Mouse (Mus musculus): Measurements from ENCODE around the gene Rrp9. TPM values are rescaled to one million over a fixed set of nuclear protein-coding genes. Genes with fewer than 3 reads are reported as not detected.

The Rrp9 gene
- polyA plus RNA-seq, 1 experiment from 2014 or later, result 44.0 TPM

- ATAC-seq (ENCODE audit: low FRiP score), result no peak
- H3K4me3 ChIP-seq, result no peak overlapping the region
- H3K9ac ChIP-seq, result no peak overlapping the region
- H3K36me3 ChIP-seq, result no peaks in the 10 kb centered on the region
- H3K27me3 ChIP-seq, result 0 out of 2 replicates have a peak, but pooled peaks cover 3% of the 10 kb centered on the region
- no peak overlapping the region for H3K27ac ChIP-seq
- no peaks in the 10 kb centered on the region for H3K9me3 ChIP-seq
- H3K4me2 ChIP-seq, result no peak overlapping the region; the same call in 1 of the 2 replicates
- 34% methylated on average over 9 of the region's 9 CpGs for WGBS
- peaks cover 77% of the 10 kb centered on the region for H3K4me1 ChIP-seq (replicated peaks)
Observed at GRCm38 (mm10) chr9:106450661-106451060, 25.1 kb upstream of the Rrp9 start.

GRCm38 (mm10) chr9:106451298-106451697 lies 24.5 kb upstream of the Rrp9 start:
- Histone ChIP-seq H3K4me2 (no peak overlapping the region), H3K27ac (no peak overlapping the region), H3K27me3 (0 out of 2 replicates have a peak, but pooled peaks cover 3% of the 10 kb centered on the region), H3K4me1 (replicated peaks) (peaks cover 77% of the 10 kb centered on the region), H3K4me3 (no peak overlapping the region), H3K9ac (no peak overlapping the region), H3K9me3 (no peaks in the 10 kb centered on the region), H3K36me3 (no peaks in the 10 kb centered on the region)
- ATAC-seq (ENCODE audit: low FRiP score), result no peak
- 74% methylated on average over 11 of the region's 11 CpGs for WGBS

DNA sequence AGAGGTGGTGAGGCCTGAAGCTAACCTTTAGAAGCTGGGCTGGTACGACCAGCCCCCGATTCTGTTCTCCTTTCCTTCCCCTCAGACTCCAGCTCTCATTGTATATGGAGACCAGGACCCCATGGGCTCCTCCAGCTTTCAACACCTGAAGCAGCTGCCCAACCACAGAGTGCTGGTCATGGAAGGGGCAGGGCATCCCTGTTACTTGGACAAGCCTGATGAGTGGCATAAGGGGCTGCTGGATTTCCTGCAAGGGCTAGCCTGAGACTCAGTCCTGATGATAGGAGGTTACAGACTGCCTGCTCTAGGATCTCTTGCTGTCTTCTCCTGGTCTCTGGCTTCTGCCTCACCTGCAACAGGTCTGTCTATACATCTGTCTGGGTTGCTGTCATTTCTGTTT lies 23.9 kb upstream of the Rrp9 start:
- H3K4me3 ChIP-seq, result no peak overlapping the region
- H3K4me1 ChIP-seq (replicated peaks), result peaks cover 77% of the 10 kb centered on the region
- 0 out of 2 replicates have a peak, but pooled peaks cover 3% of the 10 kb centered on the region for H3K27me3 ChIP-seq
- H3K36me3 ChIP-seq, result 0 out of 2 replicates have a peak, but pooled peaks cover 2% of the 10 kb centered on the region
- 60% methylated on average over 2 of the region's 2 CpGs for WGBS
- H3K9ac ChIP-seq, result no peak overlapping the region; the same call in 1 of the 2 replicates
- H3K4me2 ChIP-seq, result no peak overlapping the region
- ATAC-seq (ENCODE audit: low FRiP score), result no peak
- H3K27ac ChIP-seq, result no peak overlapping the region
- no peaks in the 10 kb centered on the region for H3K9me3 ChIP-seq

DNA sequence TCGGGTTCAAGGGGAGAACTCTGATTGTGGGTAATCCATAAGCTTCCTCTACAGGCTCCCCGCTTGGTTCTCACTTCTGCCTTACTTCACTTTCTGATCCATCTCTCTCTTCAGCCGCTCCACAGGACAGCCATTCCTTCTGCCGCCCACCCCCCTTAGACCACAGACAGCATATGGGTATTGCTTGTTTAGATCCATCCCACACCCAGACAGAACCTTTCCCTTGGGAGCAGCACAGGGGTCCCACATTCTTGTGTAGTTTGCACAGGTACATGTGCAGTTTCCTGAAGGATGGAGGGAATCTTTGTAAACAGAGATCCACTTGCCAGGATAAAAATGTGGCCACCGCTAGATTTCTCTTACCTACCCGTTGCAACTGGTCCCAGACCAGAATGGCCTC lies 23.4 kb upstream of the Rrp9 start:
- H3K9ac ChIP-seq, result peak overlapping the region; percentile 94
- H3K36me3 ChIP-seq, result 0 out of 2 replicates have a peak, but pooled peaks cover 3% of the 10 kb centered on the region
- 0 out of 2 replicates have a peak, but pooled peaks cover 3% of the 10 kb centered on the region for H3K27me3 ChIP-seq
- peak overlapping the region; percentile 100 for H3K4me2 ChIP-seq
- no peaks in the 10 kb centered on the region for H3K9me3 ChIP-seq
- H3K4me1 ChIP-seq (replicated peaks), result peaks cover 79% of the 10 kb centered on the region
- peak overlapping the region; percentile 79 for H3K4me3 ChIP-seq
- no peak for ATAC-seq (ENCODE audit: low FRiP score)
- WGBS, result 24% methylated on average over 6 of the region's 6 CpGs
- peak overlapping the region; percentile 97 for H3K27ac ChIP-seq

DNA sequence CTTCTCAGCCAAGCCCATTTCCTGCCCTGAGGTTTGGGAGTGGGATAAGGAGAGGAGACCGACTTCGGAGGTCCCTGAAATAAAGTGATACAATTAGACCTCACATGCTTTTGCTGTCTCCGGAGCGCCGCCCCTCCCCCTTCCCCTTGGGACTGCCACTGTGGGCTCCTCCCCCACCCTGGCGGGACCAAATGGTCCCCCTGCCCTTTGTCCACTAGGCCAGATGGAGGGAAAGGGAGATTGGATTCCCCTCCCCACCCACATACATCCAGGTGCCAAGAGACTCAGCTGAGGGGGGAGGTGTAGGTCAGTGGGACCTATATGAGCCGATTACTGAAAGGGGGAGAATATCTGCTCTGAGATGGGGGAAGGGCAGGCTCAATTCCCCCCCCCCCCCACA lies 22.9 kb upstream of the Rrp9 start:
- Histone ChIP-seq H3K4me3 (peak overlapping the region; percentile 79), H3K9ac (peak overlapping the region; percentile 94), H3K36me3 (0 out of 2 replicates have a peak, but pooled peaks cover 4% of the 10 kb centered on the region), H3K4me1 (replicated peaks) (peaks cover 80% of the 10 kb centered on the region), H3K4me2 (peak overlapping the region; percentile 100), H3K27ac (peak overlapping the region; percentile 97), H3K27me3 (0 out of 2 replicates have a peak, but pooled peaks cover 3% of the 10 kb centered on the region), H3K9me3 (no peaks in the 10 kb centered on the region)
- WGBS, result 6% methylated on average over 7 of the region's 7 CpGs
- no peak for ATAC-seq (ENCODE audit: low FRiP score)

- Histone ChIP-seq H3K4me3 (peak within 1 kb of the TSS; percentile 79), H3K27ac (peak within 1 kb of the TSS; percentile 97), H3K4me1 (replicated peaks) (peaks cover 80% of the 10 kb centered on the region), H3K36me3 (0 out of 2 replicates have a peak, but pooled peaks cover 8% of the 10 kb centered on the region), H3K9me3 (no peaks in the 10 kb centered on the region), H3K9ac (peak within 1 kb of the TSS; percentile 94), H3K27me3 (0 out of 2 replicates have a peak, but pooled peaks cover 3% of the 10 kb centered on the region), H3K4me2 (peak within 1 kb of the TSS; percentile 100)
- peak; percentile 69 for ATAC-seq (ENCODE audit: low FRiP score)
- WGBS, result under 1% methylated on average over 53 of the region's 74 CpGs
Observed at GRCm38 (mm10) chr9:106453271-106454070, 22.3 kb upstream of the Rrp9 start, which contains the start of gene Pcbp4. Gene Pcbp4 (plus strand): TSS chr9:106453291.

DNA sequence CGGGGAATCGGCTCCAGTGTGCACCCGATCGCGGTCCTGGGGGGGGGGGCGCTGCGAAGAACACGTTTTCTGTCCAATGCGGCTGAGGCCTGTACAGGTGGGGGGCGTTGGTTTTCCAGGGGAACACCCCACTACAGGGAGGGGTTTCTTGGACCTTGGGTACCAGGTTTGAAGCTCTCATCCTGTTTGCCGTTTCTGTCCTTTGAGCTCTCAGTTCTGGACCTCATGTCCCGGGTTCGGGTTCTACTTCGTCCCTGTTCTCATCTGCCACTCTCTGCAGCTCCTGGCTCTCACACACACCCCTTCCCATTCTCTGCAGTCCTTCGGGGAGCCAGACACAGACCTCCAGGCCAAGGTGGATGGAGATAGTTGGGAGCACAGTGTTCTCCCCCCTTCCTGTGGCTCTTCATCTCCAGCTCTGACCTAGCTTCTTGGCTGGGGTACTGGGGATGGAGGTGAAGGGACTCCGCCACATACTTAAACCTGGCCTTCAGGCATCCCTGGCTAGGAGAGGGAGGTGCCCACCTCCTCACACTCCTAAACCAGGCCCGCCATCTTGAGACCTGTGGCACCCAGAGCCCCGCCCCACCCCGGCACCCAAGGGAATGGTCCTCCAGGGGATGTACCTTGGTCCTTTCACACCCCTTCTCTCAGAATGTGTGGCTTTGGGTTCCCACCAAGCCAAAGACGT lies 21.5 kb upstream of the Rrp9 start:
- ATAC-seq (ENCODE audit: low FRiP score), result peak; percentile 15
- WGBS, result under 1% methylated on average over 15 of the region's 20 CpGs
- Histone ChIP-seq H3K4me1 (replicated peaks) (peaks cover 80% of the 10 kb centered on the region), H3K4me2 (peak overlapping the region; percentile 100), H3K36me3 (0 out of 2 replicates have a peak, but pooled peaks cover 8% of the 10 kb centered on the region), H3K4me3 (peak overlapping the region; percentile 79), H3K9ac (peak overlapping the region; percentile 94), H3K9me3 (no peaks in the 10 kb centered on the region), H3K27me3 (0 out of 2 replicates have a peak, but pooled peaks cover 3% of the 10 kb centered on the region), H3K27ac (peak overlapping the region; percentile 97)

DNA sequence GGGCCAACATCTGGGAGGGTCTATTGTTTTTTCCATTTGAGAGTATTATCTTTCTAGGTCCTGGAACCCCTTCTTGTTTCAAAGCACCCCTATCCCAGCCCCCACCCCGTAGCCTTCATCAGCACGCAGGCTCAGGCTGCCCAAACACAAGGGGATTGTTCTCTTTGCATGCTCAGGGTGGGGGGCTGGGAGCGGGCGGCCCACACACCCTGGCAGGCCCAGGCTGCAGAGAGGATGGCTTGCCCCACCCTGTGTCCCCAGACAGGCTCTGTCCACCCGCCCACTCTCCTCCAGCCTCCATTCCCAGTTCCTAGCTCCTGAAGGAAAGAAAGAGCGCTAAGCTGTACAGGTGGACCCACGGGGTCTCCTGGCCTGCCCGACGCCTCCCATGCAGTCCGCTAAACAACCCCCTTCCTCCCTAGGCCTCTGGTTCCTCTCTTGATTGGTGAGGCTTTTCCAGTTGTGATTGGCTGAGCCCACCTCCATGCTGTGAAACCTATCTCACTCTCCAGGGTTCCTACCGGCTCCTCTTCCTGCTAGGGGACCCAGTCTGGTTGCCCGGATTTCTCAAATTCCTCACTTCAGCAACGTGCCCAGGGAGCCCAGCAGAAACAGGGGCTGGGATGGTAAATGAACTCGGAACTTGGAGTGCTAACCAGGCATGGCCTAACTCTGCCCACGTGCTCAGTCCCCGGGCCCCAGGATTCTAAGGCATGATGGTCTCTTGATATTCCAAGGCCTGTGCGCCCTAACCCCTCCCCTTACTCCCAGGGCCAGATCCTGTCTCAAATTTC lies 20.7 kb upstream of the Rrp9 start:
- Histone ChIP-seq H3K27ac (peak overlapping the region; percentile 97), H3K36me3 (peaks cover 12% of the 10 kb centered on the region; the same call in 1 of the 2 replicates), H3K27me3 (0 out of 2 replicates have a peak, but pooled peaks cover 3% of the 10 kb centered on the region), H3K9me3 (no peaks in the 10 kb centered on the region), H3K4me3 (peak overlapping the region; percentile 79), H3K4me1 (replicated peaks) (peaks cover 84% of the 10 kb centered on the region), H3K4me2 (peak overlapping the region; percentile 100), H3K9ac (peak overlapping the region; percentile 94)
- 1% methylated on average over 17 of the region's 17 CpGs for WGBS
- peak; percentile 26 for ATAC-seq (ENCODE audit: low FRiP score)

DNA sequence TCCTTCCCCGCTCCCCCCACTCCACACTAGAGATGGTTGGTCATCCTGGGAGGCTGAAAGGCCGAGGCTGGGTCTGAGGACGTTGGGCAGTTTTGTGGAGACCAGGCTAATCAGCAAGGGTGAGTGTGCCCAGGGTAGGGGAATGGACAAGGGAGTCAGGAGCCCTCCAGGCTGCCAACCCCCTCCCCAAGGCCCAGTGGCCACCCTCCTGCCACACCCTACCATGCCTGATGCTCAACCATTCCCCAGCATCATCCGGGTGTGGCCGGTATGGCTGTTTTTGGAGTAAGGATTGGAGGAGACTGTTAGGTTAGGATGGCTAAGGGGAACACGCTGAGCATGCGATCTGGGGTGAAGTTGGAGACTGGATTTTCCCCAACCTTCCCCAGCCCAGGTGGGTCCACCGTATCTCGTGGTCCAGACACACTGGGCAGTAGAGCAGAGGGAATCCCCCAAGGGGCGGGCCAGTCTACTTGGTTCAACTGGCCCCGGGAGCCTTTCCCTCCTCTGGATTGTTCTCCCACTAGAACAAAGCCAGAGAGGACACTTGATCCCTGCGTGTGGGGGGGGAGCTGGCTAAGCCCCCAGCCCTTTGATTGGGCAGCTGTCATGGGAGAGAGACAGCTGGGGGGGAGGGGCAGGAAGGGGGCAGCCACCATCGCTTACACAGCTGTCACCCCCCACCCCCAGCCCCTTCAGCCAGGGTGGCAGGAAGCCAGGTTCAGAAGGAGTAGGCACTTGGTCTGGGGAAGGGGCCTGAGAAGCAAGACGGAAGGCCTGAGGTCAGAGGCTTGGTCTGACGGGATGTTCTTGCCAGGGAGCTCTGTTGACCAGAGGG lies 19.2 kb upstream of the Rrp9 start:
- no peak for ATAC-seq (ENCODE audit: low FRiP score)
- Histone ChIP-seq H3K36me3 (peaks cover 26% of the 10 kb centered on the region), H3K27ac (peak overlapping the region; percentile 97), H3K4me1 (replicated peaks) (peaks cover 78% of the 10 kb centered on the region), H3K9ac (peak overlapping the region; percentile 94), H3K4me2 (peak overlapping the region; percentile 100), H3K4me3 (peak overlapping the region; percentile 79), H3K9me3 (no peaks in the 10 kb centered on the region), H3K27me3 (no peaks in the 10 kb centered on the region)
- 20% methylated on average over 15 of the region's 15 CpGs for WGBS

DNA sequence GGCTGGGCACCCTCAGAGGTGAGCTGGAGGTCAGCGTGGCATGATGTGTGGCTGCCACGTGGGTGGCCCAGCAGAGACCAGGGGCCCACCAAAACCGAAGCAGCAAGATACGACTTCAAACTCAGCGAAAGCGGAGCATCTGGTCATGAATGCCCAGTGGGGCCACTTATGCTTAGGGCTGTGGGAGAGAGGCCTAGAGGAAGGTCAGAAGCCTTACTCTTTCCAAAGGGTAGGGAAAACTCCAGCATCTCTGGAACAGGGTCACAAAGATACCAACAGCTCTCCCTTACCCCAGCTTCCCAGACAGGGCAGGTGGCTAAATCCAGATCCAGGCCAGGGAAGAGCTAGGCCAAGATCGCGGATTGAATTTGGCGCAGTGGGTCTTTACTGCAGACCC lies 18.6 kb upstream of the Rrp9 start:
- Histone ChIP-seq H3K4me1 (replicated peaks) (peaks cover 76% of the 10 kb centered on the region), H3K4me2 (peak overlapping the region; percentile 100), H3K36me3 (peaks cover 32% of the 10 kb centered on the region), H3K27ac (peak overlapping the region; percentile 97), H3K9ac (peak overlapping the region; percentile 94), H3K27me3 (no peaks in the 10 kb centered on the region), H3K4me3 (peak overlapping the region; percentile 79), H3K9me3 (no peaks in the 10 kb centered on the region)
- WGBS, result 32% methylated on average over 9 of the region's 9 CpGs
- ATAC-seq (ENCODE audit: low FRiP score), result no peak

DNA sequence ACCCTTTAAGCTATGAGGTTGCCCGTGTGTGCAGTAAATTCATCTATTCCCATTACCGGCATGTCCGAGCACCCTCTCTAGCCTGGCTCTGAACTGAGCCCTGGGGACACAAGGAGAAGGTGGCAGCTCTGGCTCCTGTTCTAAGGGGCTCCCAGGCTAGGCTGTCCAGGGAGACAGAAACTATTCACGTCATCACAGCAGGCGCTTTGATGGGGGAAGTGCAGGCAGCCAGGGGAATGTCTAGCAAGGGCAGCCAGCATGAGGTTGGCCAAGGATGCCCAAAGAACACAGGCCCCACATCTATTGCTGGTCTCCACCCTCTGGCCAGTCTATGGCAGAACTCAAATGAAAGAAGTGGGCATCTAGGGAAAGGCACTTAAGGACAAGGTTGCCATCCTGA lies 17.8 kb upstream of the Rrp9 start:
- Histone ChIP-seq H3K9me3 (no peaks in the 10 kb centered on the region), H3K4me2 (peak overlapping the region; percentile 100), H3K9ac (peak overlapping the region; percentile 94)

More for the DNA sequence above, 17.8 kb upstream of the Rrp9 start:
- H3K4me1 ChIP-seq (replicated peaks), result peaks cover 69% of the 10 kb centered on the region
- H3K4me3 ChIP-seq, result peak overlapping the region; percentile 79
- ATAC-seq (ENCODE audit: low FRiP score), result no peak
- 41% methylated on average over 5 of the region's 5 CpGs for WGBS
- no peaks in the 10 kb centered on the region for H3K27me3 ChIP-seq
- H3K27ac ChIP-seq, result peak overlapping the region; percentile 97
- peaks cover 37% of the 10 kb centered on the region for H3K36me3 ChIP-seq

Measured in hindbrain, embryonic 13.5 days (tissue).